Mouse (Mus musculus) frontal cortex, postnatal 25 days (tissue): Measurements from ENCODE around the gene Ssc5d.

Experiments used
- DNase-seq, 2 experiments: peaks; one replicate each; pipeline ENCODE4 v3.0.0; 2022; ENCODE audit warnings: low spot score in 2 of 2

Gene Ssc5d

DNA sequence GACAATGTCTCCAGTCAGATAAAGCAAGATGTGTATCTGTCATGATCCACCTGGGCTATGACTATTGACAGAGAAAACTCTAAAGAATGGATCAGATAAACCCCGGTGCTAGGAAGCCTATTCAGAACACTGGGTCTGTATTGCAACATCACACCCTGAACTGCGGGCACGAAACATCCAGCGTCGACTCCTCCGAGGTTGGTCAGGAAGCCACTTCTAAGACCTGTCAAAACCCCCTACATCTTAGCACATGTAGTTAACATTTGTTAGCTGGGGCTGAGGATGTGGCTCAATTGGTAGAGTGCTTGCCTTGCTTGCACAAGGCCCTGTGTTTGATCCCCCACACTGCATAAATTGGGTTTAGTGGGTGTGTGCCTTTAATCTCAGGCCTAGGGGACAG, 22.8 kb downstream of the Ssc5d start:
- no peak for DNase-seq

- no peak for DNase-seq
These were observed 25.2 kb downstream of the Ssc5d start for GRCm38 (mm10) chr7:4950561-4951342.

- no peak for DNase-seq
These were observed 28.3 kb downstream of the Ssc5d start for GRCm38 (mm10) chr7:4953815-4954445.

GRCm38 (mm10) chr7:4957361-4957760, 31.8 kb downstream of the Ssc5d start:
- no peak for DNase-seq

DNA sequence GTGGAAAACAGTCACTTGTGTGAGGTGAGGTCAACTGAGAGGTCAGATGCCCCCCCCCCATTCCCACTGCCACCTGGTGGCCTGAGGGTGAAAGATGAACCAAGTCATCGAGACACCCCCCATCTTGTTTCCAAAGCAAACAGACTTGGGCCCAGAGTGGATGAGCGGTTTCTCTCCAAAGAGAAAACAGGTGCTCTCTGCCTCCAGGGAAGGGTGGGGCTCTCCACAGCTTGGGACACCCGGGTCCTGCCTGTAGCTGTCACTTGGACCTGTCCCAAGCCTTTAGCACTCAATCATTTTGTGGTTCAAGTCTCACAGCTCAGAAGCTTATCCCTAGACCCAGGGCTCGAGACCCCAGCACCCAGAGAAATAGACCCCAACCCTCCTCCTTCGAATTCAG, 37.9 kb downstream of the Ssc5d start:
- DNase-seq, result no peak

DNA sequence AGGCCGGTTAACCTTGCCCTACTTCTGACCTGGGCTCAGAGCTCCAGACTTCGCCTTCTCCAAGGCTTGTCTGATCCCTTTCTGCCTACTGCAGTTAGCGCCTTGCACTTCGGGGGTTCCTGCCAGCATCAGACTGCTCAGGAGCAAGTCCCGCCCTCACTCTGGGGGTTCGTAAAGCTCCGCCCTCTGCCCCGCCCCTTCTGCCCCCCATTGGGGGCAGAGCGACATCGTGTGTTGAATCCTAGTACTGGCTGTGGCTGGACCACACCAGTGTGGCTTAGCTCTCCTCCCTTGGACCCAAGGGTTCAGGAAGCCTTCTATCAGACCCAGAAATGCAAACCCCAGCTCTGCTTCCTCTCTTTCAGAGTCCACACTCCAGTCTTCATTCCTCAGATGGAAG, 38.7 kb downstream of the Ssc5d start, which contains the start of gene Sbk2:
Gene Sbk2 (minus strand): TSS at position 135 of the 400 bp plus-strand sequence.
- DNase-seq, result peak; percentile 30 to 49

DNA sequence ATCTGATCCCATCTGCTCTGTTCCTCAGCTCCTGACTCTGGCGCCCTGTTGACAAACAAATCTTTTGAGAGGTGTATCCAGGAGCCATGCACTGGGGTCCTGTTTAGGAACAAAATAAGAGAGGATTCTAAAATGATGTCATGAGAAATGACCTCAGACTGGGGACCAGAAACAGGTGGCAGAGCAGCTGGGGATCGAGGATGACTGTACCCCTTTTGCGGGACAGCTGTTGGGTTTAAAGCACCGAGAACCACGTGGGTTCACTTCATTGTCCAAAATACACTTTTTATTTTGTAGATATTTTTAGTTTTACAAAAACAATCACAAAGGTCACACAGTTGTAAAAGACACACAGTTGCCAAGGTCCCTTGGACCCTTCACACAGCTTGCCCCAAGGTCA, 39.4 kb downstream of the Ssc5d start:
- no peak for DNase-seq

DNA sequence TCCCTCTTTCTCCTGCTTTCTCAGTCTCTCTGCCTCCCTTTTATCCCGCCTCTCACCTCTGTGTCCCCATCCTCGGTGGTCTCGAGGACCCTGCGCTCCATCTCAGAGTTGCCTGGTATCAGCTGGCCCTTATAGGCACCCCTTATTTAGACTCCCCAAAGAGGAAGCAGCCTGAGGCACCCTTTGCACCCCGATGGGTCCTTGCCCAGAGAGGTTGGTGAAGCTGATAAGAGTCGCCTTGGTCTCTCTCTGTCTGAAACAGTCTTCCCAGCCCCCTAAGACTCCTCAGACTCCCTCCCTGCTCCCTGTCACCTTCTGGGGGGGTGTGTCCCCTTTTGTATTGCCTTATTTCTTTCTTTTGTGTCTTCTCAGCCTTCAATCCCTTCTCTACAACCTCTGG, 45.5 kb downstream of the Ssc5d start, which contains the start of gene Sbk3:
Gene Sbk3 (minus strand): TSS at position 101 of the 400 bp plus-strand sequence.
- no peak for DNase-seq

GRCm38 (mm10) chr7:4971710-4972109, 46.1 kb downstream of the Ssc5d start:
- DNase-seq, result no peak

DNA sequence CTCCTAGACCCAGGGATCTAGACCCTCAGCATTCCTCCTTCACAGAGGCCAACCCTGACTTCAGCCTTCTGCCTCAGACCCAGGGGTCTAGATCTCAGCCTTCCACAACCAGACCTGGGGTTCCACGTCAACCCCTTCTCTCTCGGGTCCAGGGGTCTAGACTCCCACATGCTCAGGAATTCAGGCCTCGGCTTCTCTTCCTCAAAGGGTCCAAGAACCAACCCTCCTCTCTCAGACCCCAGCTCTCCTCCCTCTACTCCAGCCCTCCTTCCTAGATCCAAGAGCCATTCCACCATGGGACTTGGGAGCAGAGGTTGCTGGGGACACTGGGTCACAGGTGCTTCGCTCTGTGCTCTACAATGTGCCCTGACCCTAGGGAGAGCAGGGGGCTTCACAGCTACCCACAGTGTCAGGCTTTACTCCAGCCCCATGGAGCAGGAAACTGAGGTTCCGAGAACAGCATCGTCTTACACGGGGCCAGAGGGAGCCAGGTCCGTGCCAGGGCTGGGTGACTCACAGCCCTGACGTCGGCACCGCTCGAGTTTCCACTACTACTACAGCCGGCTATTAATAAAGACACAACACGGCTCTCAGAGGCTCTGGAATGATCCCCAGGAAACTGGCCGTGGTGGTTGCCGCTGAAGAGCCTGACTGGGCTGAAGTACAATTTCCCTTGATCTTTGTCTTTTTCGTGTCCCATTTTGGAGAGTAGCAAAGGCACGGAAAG, 46.9 kb downstream of the Ssc5d start:
- no peak for DNase-seq

DNA sequence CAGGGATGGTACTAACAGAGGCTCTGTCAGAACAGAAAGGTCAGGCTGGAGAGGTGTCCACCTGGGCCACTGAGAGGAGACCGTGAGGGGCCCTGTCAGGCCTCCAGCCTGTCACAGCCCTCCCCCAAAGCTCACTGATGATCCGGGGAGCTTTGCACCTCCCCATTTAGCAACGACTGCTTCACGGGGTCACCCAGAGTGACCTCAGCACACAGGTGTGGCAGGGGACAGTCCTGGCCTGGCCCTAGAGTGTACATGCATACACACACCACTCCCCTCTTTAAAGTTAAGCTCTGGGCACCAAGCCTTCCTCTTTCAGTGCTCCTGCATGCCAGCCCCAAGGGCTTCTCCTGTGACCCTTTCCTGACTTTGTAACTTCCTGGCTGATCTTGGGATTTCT, 49.9 kb downstream of the Ssc5d start:
- no peak for DNase-seq

GRCm38 (mm10) chr7:4976832-4977231, 51.2 kb downstream of the Ssc5d start:
- DNase-seq, result no peak

- DNase-seq, result no peak
These were observed 62.7 kb downstream of the Ssc5d start for GRCm38 (mm10) chr7:4988250-4988649.

DNA sequence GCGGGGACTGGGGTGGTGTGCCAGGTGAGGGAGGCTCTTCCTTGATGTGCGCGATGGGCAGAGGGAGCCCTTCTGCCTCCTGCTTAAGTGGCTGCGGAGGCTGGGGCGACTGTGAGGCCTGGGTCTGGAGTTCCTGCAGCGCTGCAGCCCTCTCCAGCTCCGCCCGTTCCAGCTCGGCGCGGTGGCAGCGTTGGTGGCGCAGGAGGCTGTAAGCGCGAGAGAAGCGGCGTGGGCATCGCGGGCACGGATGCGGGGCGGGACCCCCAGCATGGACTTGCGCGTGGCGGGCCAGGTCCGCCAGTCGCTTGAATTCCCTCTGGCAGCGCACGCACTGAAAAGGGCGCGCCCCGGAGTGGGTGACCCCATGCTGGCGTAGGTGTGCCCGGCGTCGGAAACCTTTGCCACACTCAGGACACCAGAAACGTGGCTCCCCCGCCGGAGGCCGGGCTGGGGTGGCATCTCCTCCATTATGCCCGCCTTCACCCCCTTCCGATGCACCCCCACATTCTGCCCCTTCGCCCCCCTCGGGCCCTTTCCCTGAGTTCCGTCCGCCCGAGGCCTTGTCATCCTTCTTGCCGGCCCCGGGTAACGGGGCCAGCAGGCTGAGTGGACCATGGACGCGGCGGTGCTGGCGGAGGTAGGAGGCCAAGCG, 67.9 kb downstream of the Ssc5d start:
- no peak for DNase-seq

DNA sequence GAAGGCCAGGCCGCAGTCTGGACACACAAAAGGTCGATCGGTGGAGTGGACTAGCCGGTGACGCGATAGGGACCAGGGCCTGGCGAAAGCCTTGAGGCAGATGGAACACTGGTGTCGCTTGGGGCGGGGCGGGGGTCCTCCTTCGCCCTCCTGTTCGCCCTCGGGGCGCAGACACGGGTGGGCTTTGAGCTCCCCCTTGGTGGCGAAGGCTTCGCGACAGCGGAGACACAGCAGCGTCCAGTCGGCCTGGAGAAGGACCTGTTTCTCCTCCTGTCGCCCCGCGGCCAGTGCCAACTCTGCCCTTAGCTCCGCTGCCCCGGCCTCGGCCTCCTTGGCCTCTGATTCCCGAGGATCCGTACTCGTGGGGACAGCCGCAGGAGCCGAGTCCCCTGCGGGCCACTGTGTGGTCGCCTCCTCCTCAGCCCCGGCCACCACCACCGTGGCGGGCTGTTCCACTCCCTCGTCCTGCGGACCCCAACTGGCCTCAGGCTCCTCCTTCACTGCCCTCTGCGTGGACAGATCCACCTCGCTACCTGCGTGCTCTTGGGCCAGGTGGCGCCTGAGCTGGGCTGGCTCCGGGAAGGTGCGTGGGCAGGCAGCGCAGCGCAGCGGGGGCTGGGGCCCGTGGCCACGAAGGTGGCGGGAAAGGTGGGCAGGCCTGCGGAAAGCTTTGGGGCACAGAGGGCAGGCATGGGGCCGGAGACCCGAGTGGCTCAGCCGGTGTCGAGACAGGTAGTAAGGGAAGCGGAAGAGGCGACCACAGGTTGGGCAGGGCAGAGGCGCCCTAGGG, 68.6 kb downstream of the Ssc5d start:
- DNase-seq, result no peak
